Mouse (Mus musculus): Measurements from ENCODE around the gene Slc13a3.
"Not testable (repeated sequence)": the region's sequence is repeated elsewhere in the genome, so short reads cannot be mapped to it uniquely, and the experiment has no call there.

Slc13a3 gene

DNA sequence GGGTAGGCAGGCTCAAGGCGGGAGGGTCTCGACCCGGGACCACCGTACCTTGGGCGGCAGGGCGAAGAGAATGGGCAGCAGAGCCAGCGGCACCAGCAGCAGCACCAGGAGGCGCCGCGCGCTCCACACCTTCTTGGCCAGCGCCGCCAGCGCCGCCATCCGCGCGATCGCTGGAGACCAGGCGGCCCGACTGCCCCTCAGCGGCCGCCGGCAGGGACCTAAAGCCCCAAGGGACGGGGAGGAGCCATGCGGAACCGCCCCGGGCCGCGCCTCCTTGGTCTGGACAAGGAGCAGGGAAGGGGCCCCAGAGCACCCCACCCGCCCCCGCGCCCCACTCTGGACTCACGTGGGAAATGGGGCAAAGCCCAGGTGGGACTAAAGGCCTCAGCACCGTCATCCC, at the start of gene Slc13a3:
Gene Slc13a3, minus strand, starts transcription at position 228 of the 400 bp plus-strand sequence.
- DNase-seq (ENCODE audit: low spot score) = no peak

DNA sequence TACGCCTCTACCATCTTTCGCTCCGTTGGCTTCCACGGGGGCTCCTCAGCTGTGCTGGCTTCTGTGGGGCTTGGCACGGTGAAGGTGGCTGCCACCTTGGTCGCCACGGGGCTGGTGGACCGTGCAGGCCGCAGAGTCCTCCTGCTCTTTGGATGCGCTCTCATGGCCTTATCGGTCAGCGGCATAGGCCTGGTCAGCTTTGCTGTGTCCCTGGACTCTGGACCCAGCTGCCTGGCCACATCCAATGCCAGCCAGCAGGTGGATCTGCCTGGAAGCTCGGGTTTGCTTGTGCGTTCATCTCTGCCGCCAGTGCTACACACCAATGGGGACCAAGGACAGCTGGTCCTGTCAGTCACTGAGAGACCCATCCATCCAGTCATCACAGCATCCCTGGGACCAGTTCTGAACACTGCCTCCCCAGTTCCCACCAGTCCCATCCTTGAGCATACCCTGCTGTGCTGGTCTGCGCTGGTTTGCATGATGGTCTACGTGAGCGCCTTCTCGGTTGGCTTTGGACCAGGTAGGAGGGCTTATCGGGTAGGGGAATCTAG, 42.2 kb upstream of the Slc13a3 start:
- no peak for DNase-seq (ENCODE audit: low spot score)

DNA sequence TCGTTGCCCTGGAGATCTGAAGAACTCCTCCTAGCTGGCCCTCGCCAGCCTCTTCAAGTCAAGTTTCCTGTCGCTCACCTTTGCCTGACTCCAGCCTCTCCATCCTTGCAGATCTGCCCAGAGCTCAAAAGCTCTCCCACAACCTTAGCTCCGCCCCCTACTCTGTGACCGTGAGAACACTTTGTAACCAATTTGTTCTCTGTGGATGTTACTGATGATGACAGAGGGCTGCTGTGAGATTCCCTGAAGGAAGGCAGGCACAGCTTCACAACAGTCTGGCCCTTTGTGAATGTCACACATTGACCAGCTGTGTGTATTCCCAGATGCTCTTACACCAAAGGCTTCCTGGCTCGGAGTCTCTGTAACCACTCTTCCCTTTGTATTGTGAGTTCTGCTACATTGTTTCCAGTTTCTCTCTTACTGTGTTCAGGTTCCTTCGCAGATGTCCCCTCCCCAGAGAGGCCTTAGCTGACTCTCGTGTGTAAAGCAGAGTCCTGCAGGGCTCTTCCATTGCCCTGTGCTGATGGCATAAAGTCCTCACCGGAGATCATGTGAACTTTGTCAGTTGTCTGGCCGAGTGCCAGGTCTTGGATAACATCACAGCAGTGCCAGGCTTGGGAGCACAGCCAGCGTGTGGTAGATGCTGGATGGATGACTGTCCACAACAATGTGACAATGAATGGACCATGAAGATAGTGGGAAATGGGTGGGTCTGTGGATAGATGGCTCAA, 40.0 kb upstream of the Slc13a3 start:
- DNase-seq (ENCODE audit: low spot score) = no peak

DNA sequence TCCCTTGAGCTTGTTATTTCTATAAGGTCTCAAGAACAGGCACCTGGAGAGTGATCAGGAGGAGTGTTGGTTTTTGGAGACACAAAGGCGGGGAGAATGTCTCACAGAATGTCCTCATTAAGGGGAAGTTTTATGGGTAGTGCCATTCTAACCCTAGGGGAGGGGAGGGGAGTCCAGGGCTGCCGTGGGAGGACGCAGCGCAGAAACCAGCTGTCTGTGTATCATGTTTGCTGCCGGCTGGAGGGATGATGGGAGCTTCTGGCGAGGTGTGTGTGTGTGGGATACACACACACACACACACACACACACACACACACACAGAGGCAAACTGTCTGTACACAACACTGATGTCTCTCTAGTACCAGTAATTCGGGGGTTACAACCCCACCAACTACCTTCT, 39.4 kb upstream of the Slc13a3 start:
- no peak for DNase-seq (ENCODE audit: low spot score)

DNA sequence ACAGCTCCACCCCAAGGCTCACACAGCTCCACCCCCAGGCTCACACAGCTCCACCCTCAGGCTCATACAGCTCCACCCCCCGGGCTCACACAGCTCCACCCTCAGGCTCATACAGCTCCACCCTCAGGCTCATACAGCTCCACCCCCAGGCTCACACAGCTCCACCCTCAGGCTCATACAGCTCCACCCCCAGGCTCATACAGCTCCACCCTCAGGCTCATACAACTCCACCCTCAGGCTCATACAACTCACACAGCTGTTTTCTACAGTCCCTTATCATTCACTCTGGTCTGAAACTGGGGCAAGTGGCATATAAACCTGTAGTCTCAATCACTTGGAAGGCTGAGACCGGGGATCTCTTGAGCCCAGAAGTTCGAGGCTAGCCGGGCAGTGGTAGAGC, 38.5 kb upstream of the Slc13a3 start:
- not testable (repeated sequence) for DNase-seq (ENCODE audit: low spot score)

DNA sequence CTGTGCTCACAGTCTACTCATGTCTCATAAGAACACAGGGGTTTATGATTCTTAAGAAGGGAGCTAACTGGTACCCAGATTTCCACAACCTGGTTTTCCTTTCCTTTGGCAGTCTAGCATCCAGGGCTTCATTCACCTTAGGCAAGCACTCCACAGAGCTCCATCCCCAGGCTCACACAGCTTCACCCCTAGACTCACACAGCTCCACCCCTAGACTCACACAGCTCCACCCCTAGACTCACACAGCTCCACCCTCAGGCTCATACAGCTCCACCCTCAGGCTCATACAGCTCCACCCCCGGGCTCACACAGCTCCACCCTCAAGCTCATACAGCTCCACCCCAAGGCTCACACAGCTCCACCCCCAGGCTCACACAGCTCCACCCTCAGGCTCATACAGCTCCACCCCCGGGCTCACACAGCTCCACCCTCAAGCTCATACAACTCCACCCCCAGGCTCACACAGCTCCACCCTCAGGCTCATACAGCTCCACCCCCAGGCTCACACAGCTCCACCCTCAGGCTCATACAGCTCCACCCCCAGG, 38.0 kb upstream of the Slc13a3 start:
- not testable (repeated sequence) for DNase-seq (ENCODE audit: low spot score)

DNA sequence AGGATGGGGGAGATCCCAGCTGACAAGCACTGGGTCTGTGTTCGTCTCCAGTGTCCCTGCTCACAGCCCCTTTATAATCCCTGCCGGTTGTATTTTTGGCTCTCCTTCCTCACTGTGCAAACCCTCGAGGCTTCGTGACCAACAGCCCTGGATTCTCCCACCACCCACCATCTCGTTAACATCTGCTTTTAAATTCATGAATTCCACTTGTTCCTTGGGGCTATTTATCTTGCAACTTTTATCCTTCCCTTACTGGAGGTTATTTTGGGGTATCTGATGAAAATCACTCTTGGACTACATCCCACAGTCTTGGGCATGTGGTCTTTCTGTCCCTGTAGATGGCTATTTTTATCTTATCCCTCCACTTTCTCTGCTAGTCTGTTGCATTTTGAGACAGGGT, 37.4 kb upstream of the Slc13a3 start:
- DNase-seq (ENCODE audit: low spot score) = no peak

DNA sequence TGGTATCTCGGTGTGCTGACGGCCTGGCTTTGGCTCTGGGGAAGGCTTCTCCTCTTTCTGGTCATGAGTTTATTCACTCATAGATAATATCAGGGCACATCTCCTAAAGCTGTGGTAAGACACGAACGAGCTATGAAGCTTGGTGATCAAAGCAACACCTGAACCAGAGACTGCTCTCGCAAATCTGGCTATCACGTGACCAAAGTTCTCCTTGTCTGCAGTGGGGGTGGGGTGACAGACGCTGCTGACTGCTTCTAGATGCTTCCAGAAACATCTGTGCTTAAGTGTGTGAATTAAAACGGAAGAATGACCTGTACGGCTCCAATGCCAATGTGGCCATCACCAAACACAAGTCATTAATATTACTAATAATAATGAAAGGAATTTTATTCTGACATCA, 36.7 kb upstream of the Slc13a3 start:
- DNase-seq (ENCODE audit: low spot score) = no peak

DNA sequence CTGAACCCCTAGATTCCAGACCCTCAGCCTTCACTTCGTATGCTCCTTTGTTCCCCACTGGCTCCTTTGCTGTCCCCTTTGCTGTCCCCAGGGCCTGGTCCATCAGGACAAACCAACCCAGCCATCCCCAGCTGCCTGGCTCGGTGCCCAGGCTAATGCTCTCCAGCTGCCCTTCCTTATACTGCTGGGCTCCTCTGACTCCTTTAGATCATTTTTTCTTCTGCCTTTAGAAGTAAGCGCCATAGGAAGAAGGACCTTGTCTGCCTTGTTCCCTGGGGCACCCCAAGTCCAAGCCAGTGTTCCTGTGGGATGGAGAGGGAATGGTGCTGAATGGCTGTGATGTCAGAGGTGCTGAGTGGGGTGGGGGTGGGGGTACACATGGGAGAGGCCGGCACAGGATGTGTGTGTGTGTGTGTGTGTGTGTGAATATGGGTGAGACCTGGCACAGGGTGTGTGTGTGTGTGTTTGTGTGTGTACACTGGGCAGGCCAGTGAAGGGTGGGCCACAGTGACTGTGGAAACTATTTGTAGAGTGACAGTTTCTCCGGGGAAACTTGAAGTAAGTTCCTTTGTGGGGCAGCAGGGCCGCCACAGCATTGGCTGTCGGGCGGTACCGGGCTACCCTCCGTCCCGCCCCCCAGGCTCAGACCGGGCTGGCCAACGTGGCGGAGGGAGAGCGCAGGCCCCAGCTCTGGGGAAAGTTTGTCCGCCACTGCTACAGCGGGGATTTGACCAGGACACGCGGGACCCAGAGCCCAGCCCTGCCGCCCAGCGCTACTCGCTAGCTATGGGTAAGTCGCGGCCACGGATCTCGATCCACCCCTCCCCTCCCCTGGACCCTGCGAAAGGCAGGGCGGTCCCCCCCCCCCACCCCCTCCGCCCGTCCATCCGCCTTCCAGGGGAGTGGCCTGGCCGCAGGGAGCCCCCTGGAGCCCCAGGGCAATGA, 30.5 kb upstream of the Slc13a3 start, which contains the start of gene Slc2a10:
Gene Slc2a10, plus strand, starts transcription at position 529 of the 945 bp plus-strand sequence.
- no peak for DNase-seq (ENCODE audit: low spot score)

DNA sequence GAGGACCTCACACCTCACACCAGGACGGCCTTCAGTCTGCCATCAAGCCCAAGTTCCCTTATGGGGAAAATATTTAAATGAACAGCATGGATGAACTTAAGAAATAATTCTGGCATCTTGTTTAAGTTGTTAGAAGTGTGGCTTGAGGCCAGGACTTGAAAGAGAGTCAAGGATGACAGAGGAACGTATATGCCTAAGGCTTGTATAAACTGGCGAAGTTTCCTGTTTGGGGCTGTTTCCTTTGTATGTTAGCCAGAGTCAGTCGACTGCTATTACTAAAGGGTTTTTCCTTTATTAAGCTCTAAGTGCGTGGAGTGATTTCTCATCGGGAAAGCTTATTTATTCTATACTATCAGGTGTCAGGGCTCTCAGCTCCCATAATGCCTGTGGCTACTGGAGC, 25.8 kb upstream of the Slc13a3 start:
- DNase-seq (ENCODE audit: low spot score) = no peak

DNA sequence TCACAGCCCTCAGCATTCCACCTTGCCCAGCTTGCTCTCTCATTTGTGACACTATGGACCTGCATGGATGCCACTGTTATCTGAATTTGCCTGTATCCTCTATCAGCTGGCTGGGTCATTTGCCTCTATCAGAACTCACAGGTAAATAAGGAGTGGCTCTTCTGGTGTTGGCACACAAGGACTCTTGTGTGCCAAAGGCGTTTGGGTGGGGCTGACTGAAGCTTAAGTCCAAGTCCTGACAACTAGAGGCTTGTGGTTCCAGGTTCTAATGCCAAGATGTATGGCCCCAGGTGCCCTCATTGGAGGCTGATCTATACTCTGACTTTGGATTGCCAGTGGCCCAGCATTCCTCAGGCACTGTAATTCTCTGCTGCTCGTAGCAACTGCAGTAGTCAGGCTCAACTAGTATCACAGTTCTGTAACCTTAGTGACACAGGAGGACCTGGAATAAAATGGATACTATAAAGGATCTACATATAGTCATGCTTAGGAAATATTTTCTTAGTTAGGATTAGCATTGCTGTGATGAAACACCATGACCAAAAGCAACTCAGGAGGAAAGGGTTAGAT, 24.8 kb upstream of the Slc13a3 start:
- no peak for DNase-seq (ENCODE audit: low spot score)

DNA sequence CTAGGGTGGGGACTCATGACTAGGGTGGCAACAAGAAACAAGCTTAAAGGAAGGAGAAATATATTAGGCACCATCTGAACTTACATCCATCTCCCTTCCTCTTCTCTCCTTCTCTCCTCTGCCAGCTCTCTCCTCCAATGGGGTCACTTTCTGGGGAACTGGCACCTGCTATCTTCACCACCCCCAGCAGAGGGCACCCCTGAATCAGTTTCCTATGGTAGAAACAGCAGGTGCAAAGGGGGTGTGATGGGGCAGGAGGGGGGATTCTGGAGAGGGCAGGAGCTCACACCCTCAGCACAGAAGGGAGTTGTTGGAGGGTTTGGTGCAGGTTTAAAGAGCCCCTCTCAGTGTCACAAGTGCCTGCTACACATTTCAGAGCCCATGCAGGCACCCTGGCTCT, 23.2 kb upstream of the Slc13a3 start:
- peak; percentile 59 for DNase-seq (ENCODE audit: low spot score)

DNA sequence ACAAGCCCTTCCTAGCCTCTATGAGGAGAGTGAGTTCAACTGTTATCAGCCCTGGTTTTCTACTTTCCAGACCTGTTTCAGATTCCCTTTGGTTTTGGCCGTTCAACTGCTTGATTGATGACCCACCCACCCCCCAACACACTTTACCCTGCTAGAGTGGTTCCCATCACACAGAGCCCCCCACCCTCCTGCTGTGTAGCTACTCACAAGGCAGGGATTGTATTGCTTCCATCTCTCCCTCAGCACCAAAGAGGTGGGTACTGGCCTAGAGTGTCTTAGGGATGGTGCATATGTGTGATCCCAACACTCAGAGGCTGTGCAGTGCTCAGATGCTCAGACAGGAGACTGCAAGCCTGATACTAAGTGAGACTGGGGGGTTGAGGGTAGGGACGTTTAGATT, 21.5 kb upstream of the Slc13a3 start:
- DNase-seq (ENCODE audit: low spot score) = no peak

DNA sequence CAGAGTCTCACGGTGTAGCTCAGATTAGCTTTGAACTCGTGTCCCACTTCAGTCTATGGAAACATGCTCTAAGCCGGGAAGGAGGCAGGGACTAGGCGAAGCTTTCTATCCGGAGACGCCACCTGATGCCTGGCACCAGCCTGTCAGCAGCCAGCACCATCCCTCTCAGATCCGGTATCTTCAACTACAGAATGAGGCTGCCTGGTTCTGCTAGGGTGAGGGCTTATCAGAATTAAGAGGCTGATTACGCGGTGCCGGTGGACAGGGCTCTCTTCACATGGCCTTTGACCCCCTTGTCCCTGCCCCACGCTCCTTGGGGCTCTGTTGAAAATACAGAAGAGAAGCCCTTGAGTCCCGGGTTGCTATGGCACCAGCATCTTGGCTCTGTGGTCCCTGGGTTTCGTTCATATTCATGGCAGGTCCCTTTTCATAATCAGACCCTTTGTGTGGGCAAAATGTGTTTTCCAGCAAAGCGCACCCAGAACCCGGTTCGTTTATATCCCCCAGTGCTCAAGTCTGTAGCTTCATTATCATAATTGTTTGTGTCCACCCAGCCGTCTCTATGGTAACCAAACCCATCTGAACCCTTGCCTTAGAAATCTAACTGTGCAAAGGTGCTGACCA, 20.7 kb upstream of the Slc13a3 start:
- DNase-seq (ENCODE audit: low spot score) = no peak

DNA sequence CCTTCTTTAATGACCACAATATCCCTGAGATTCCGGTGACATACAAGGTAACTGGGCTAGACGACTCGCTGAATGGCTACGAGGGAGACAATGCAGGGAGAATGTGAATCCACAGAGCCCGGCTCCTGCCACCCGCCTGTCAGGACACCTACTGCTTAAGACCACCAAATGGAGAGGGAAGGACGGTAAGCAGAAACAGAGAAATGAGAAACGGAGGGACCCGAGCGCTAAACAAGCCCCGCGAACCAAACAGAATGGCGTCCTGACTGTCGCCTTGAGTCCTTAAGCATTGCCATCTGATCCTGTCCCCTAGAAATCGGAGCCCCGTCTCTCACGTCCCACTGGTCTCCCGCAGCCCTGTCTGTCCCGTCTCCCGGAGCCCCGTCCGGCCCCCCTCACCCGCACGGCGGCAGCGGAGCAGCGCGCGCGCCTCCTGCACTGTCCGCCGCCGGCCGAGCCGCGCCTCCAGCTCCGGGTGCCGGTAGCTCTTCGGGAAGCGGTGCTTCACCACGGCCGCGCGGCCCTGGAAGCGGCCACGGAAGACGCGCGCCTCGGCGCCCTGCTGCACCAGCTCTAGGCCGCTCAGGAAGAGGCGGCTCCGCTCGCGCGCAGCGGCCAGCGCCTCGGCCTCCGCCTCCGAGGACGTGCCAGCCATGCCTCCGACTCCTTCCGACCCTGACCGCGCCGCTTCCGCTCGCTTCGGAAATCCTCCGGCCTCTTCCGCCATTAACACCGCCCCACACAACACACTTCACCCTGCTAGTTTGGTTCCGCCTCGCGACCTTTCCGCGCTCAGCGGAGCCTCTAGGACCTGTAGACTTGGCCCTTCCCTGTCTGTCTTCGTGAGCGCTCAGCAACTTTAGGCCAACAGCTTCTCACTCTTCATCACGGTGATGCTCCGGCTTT, 19.9 kb upstream of the Slc13a3 start, which contains the start of gene Trp53rka:
Gene Trp53rka, minus strand, starts transcription at position 677 of the 906 bp plus-strand sequence.
- peak; percentile 79 for DNase-seq (ENCODE audit: low spot score)

DNA sequence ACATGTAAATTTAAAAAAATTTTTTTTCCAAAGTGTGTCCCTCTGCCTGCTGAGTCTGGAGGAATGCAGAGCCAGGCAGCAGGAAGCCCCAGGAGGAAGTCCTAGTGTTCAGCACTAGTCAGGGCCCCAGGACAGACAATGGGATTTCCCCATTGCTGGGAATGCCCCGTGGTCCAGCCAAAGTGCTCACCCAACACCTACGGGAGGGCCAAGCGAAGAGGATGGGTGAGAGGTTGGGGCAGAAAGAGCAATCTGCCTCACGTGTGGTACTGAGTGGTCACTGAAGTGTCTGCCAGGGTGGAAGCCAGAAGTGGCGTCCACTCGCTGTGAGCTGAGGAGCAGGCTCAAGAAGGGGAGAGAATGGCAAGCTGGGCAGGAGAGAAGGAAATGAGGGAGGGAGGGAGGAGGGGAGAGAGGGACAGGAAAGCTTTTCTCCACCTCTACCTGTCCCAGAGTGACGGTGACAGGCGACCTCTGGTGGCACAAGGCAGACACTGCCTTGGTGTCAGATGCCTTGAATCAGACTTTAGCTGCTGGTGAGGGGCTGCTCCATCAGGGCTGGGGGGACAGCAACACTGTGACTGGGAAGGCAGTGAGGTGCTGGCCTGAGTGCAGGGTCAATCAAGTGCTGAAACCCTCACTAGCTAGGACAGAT, 14.0 kb upstream of the Slc13a3 start:
- peak; percentile 56 for DNase-seq (ENCODE audit: low spot score)

DNA sequence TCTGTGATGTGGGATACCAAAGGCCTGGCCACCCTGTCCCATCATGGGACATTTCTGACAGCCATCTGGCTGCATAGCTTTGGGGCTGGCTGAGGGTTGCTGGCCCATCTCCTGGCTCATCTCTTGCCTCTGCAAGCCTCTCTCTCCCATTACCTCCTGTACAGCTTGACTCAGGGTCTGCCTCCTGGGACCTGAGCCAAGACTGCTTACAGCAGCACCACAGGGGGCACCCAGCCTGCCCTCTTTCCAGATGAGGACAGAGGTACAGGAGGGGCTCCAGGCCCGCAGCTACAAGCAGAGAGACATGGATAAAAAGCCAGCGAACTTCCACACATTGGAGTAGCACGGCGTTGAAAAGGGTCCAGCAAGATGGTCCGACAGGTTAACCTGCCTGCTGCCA, 13.4 kb upstream of the Slc13a3 start:
- no peak for DNase-seq (ENCODE audit: low spot score)

DNA sequence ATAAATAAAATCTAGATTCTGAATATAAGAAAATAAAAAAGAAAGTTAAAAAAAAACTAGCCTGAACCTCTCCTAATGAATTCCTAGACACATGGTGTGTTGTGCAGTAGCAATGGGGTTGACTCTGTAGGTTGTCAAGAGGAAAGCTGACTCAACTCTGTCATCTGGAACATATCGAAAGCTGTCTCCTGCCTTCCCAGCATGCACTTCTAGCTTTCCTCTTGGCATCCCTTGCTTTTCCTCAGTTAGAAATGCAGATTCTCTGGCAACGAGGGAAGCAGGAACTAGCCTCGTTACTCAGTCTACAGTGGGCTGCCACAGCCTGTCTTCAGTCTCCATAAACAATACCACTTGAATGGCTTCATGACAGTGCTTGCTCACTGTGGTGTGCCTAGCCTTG, 12.8 kb upstream of the Slc13a3 start:
- DNase-seq (ENCODE audit: low spot score) = no peak

DNA sequence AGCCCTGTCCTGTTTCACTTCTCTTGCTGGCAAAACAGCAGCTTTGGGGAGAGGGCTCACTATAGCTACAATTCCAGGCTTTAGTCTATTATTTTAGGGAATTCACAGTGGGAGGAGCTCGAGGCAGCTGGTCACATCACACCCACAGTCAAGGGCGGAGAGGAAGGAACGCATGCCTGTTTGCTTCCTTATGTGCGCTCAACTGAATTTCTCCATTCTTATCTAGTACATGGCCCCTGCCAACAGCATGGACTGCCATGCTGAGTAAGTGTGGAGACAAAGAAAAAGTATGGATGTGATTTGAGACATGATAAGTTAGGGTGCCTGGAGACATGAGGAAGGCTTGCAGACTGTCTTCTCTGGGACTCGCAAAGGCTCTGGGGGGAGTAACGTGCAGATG, 11.1 kb upstream of the Slc13a3 start:
- DNase-seq (ENCODE audit: low spot score) = no peak

DNA sequence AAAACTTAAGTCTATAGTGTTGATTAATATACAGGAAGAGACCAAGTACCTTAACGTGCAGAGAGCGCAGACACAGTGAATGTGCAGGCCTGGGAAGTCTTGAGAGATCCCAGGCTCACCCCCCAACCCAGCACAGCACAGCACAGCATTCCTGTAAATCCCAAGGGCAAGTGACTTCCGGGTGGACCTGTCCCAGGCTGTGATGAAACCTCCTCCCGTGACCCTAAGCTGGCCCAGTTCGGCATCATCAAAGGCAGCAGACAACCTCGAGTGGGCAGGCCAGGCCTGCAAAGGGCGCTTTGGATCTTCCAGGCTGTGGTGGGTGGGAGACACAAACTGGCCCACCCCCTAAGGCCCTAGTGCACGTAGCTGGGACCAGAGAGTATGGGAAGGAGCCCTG, 9.0 kb upstream of the Slc13a3 start:
- DNase-seq (ENCODE audit: low spot score) = no peak
